Mouse (Mus musculus): ENCODE data around the gene Ppfibp2. TPM values are rescaled to one million over a fixed set of nuclear protein-coding genes. Genes with fewer than 3 reads are reported as not detected.

Gene Ppfibp2
- polyA plus RNA-seq, 1 experiment from 2014 or later, result 5.4 TPM

DNA sequence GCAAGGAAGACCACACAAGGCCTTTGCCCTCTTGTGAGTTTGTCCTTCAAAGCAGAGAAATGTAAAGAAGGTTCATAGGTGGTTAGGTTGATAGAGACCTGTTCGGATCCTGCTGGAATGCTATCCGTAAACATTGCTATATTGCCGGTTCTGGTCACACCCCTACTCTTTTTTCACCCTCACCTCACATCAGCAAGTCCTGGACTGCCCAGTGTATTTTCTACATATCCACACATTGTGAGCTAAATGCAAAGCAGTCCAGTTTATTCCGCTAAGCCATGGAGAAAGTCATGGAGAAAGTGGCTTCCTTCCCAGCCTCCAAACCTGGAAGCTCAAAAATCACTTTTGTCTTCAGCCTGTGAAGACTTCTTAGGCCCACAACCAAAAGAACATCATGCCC is 154.7 kb downstream of the Ppfibp2 start:
- Histone ChIP-seq H3K27ac (ENCODE audit: low read depth) (no peak overlapping the region), H3K9me3 (ENCODE audit: low read depth, low read length) (no peaks in the 10 kb centered on the region), H3K4me1 (ENCODE audit: insufficient read depth) (no peaks in the 10 kb centered on the region), H3K36me3 (ENCODE audit: insufficient read depth) (no peaks in the 10 kb centered on the region), H3K9ac (no peak overlapping the region), H3K4me3 (ENCODE audit: low read depth, low read length) (no peak overlapping the region), H3K4me2 (no peak overlapping the region), H3K27me3 (ENCODE audit: insufficient read depth, low read length) (no peaks in the 10 kb centered on the region)
- no peak for DNase-seq
- no peak for ATAC-seq (ENCODE audit: insufficient read depth)
- no peak for TF ChIP-seq CTCF (IDR thresholded peaks at IDR 0.05; ENCODE audit: low read depth)
- 71% methylated on average over 4 of the region's 4 CpGs for WGBS

DNA sequence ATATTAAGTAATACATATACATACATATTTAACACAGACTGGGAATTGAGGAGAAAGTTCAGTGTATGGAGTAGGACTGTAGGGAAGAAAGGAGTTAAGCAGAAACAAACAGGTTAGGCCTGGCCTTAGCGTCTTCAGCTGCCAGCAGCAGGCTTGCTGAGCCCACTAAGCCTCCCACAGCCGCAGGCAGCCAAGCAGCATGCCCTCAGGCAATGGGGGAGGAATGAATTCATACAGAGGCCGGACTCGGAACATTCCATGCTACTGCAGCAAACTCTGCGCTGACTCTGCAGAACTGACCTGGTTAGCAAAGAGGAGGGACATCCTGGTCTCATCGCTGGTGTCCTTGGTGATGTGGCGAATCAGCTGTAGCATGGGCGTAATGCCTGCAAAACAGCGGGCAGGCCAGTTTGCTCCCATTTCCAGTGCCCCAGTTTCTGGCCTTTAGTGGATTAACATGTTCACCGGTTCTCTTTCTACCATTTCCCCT is 157.1 kb downstream of the Ppfibp2 start:
- no peak overlapping the region for H3K9ac ChIP-seq
- no peak overlapping the region for H3K27ac ChIP-seq (ENCODE audit: low read depth)
- no peak for ATAC-seq (ENCODE audit: insufficient read depth)
- WGBS, result 74% methylated on average over 10 of the region's 10 CpGs
- H3K4me2 ChIP-seq, result no peak overlapping the region
- H3K4me3 ChIP-seq (ENCODE audit: low read depth, low read length), result no peak overlapping the region
- no peak for DNase-seq
- H3K9me3 ChIP-seq (ENCODE audit: low read depth, low read length), result no peaks in the 10 kb centered on the region
- H3K4me1 ChIP-seq (ENCODE audit: insufficient read depth), result no peaks in the 10 kb centered on the region
- no peaks in the 10 kb centered on the region for H3K36me3 ChIP-seq (ENCODE audit: insufficient read depth)
- TF ChIP-seq CTCF (IDR thresholded peaks at IDR 0.05; ENCODE audit: low read depth), result no peak
- H3K27me3 ChIP-seq (ENCODE audit: insufficient read depth, low read length), result no peaks in the 10 kb centered on the region

DNA sequence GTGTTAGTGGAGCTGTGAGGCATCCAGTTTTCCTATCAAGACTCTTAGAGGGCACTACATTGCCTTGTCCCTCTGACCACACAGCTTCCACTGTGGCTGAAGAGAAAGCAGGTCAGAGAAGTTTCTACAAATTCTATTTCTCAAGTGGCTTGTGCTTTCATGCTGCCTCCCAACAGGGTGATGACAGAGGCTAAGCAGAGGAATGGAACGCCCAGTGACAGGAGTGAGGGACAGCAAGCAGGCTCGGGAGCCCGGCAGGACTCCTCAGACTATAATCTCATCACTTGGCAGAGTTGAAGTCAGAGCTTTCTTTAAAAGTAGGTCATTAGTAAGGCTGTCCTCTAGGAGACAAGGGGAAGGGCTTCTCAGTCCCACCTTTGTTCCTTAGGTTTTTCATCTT is 160.9 kb downstream of the Ppfibp2 start:
- Histone ChIP-seq H3K27ac (ENCODE audit: low read depth) (no peak overlapping the region), H3K9ac (no peak overlapping the region), H3K27me3 (ENCODE audit: insufficient read depth, low read length) (no peaks in the 10 kb centered on the region), H3K9me3 (ENCODE audit: low read depth, low read length) (no peaks in the 10 kb centered on the region), H3K4me3 (ENCODE audit: low read depth, low read length) (no peak overlapping the region), H3K36me3 (ENCODE audit: insufficient read depth) (no peaks in the 10 kb centered on the region), H3K4me1 (ENCODE audit: insufficient read depth) (no peaks in the 10 kb centered on the region), H3K4me2 (no peak overlapping the region)
- ATAC-seq (ENCODE audit: insufficient read depth) (no peak), DNase-seq (no peak)
- WGBS, result 48% methylated on average over 3 of the region's 3 CpGs
- TF ChIP-seq CTCF (IDR thresholded peaks at IDR 0.05; ENCODE audit: low read depth), result no peak

DNA sequence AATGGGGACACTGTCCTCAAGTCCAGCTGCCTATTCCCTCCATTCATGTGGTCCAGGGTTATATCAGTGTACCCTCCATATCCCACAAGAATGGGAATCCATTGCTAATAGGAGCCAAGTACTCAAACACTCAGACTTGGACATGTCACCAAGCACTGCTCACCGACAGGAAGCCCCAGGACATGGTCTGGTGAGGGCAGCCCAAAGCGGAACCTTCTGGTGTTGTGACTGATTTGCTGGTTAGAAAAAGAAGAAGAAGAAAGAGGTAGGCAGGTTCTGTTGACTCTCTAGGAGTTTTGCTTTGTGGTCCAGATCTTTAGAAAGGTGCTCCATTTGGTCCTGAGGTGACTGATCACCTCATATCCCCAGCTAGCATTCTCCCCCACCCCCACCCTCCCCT is 161.7 kb downstream of the Ppfibp2 start:
- Histone ChIP-seq H3K9ac (no peak overlapping the region), H3K4me2 (no peak overlapping the region), H3K27ac (ENCODE audit: low read depth) (no peak overlapping the region), H3K4me3 (ENCODE audit: low read depth, low read length) (no peak overlapping the region), H3K4me1 (ENCODE audit: insufficient read depth) (no peaks in the 10 kb centered on the region), H3K9me3 (ENCODE audit: low read depth, low read length) (no peaks in the 10 kb centered on the region), H3K36me3 (ENCODE audit: insufficient read depth) (no peaks in the 10 kb centered on the region), H3K27me3 (ENCODE audit: insufficient read depth, low read length) (no peaks in the 10 kb centered on the region)
- no peak for TF ChIP-seq CTCF (IDR thresholded peaks at IDR 0.05; ENCODE audit: low read depth)
- 98% methylated on average over 2 of the region's 2 CpGs for WGBS
- DNase-seq (no peak), ATAC-seq (ENCODE audit: insufficient read depth) (no peak)

DNA sequence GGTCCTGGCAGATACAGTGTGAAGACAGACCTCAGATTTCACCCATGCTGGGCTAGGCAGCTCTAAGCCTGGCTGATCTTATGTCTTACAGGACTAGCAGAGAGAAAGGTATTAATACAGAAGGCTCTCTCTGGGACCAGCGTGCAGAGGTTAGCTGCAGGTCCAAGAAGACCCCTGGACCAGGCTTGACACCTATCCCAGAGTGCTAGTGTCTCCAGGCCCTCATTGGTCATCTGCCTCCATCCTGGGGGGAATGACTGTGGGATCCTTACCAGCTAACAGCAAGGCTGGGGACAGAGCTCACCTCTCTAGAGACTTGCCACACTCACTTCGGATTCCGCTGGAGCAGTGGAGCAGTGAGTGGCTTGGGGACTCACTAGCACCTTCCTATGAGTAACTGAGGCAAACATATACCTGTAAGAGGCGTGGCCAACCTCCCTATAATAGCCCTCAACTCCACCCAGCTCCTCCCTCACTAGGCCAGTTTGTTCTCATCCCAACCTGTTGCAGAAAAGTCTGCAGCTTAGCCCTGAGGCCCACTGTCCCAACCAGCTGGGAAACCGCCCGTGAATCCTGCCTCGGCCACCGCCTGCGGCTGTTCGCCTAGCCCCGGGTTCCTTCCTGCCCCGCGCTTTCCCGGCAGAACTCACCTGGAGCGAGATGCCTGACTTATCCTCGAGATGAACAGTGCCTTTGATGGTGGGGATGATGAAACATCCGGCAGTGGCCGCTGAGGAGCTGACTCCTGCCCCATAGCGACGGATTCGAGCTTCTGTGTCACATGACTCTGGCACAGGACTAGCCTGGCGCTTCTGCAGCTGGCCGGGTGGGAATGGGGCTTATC is 162.5 kb downstream of the Ppfibp2 start, which contains the start of gene Cyb5r2:
TSS of gene Cyb5r2 (minus strand) at position 725 of the 844 bp plus-strand sequence.
- peak; percentile 90 for ATAC-seq (ENCODE audit: insufficient read depth)
- no peaks in the 10 kb centered on the region for H3K4me1 ChIP-seq (ENCODE audit: insufficient read depth)
- no peaks in the 10 kb centered on the region for H3K9me3 ChIP-seq (ENCODE audit: low read depth, low read length)
- H3K4me2 ChIP-seq, result peak within 1 kb of the TSS; percentile 56
- peak; percentile 61 for DNase-seq
- H3K36me3 ChIP-seq (ENCODE audit: insufficient read depth), result no peaks in the 10 kb centered on the region
- H3K27me3 ChIP-seq (ENCODE audit: insufficient read depth, low read length), result no peaks in the 10 kb centered on the region
- WGBS, result 10% methylated on average over 23 of the region's 23 CpGs
- H3K27ac ChIP-seq (ENCODE audit: low read depth), result no peak within 1 kb of the TSS
- TF ChIP-seq CTCF (IDR thresholded peaks at IDR 0.05; ENCODE audit: low read depth), result no peak
- H3K4me3 ChIP-seq (ENCODE audit: low read depth, low read length), result peak within 1 kb of the TSS; percentile 17; the same call in 1 of the 2 replicates
- H3K9ac ChIP-seq, result no peak within 1 kb of the TSS; the same call in 1 of the 2 replicates

DNA sequence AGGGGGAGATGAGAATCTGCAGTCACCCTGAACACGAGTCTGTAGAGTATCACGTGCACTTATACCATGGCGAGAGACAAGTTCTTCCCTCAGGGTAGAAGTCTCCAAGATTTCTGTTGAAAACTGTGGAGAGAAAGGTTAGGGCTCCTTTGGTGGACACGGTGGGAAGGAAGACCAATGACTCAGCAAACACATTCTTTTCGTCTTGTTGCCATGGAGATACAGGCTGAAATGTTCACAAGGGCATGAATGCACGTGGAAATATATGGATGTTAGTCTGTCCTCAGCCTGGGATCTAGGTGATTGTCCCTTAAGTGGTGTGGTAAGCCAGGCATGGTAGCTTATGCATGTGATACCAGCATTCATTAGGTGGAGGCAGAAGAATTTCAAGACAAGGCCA is 175.8 kb downstream of the Ppfibp2 start:
- no peaks in the 10 kb centered on the region for H3K27me3 ChIP-seq (ENCODE audit: insufficient read depth, low read length)
- DNase-seq (no peak), ATAC-seq (ENCODE audit: insufficient read depth) (no peak)
- H3K4me3 ChIP-seq (ENCODE audit: low read depth, low read length), result no peak overlapping the region
- H3K4me1 ChIP-seq (ENCODE audit: insufficient read depth), result no peaks in the 10 kb centered on the region
- no peak overlapping the region for H3K4me2 ChIP-seq
- no peak for TF ChIP-seq CTCF (IDR thresholded peaks at IDR 0.05; ENCODE audit: low read depth)
- H3K9ac ChIP-seq, result no peak overlapping the region
- no peaks in the 10 kb centered on the region for H3K36me3 ChIP-seq (ENCODE audit: insufficient read depth)
- no peak overlapping the region for H3K27ac ChIP-seq (ENCODE audit: low read depth)
- H3K9me3 ChIP-seq (ENCODE audit: low read depth, low read length), result no peaks in the 10 kb centered on the region
- 58% methylated on average over 6 of the region's 6 CpGs for WGBS

DNA sequence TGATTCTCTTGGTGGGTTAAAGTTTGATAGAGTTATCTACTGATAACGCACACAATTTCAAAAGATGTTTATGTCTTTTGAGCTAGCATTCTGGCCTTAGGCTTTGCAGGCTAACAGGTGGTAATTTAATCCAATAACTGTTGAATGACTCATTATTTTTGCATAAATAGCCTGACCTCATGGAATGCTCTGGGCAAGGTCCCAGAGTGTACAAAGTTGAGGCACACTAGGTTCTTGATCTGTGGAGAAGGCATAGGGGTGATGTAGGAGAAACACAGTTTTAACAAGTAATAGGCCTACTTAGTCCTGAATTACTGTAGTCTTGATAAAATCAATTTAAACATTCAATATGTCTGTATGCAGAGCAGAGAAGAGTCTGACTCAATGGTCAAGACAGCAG is 183.2 kb downstream of the Ppfibp2 start:
- 66% methylated on average over 1 of the region's 1 CpGs for WGBS
- ATAC-seq (ENCODE audit: insufficient read depth), result no peak

More for the DNA sequence above, 183.2 kb downstream of the Ppfibp2 start:
- no peak for DNase-seq
- no peaks in the 10 kb centered on the region for H3K27me3 ChIP-seq (ENCODE audit: insufficient read depth, low read length)
- TF ChIP-seq CTCF (IDR thresholded peaks at IDR 0.05; ENCODE audit: low read depth), result no peak
- no peak overlapping the region for H3K27ac ChIP-seq (ENCODE audit: low read depth)
- H3K4me1 ChIP-seq (ENCODE audit: insufficient read depth), result no peaks in the 10 kb centered on the region
- no peaks in the 10 kb centered on the region for H3K9me3 ChIP-seq (ENCODE audit: low read depth, low read length)
- no peak overlapping the region for H3K9ac ChIP-seq
- no peaks in the 10 kb centered on the region for H3K36me3 ChIP-seq (ENCODE audit: insufficient read depth)
- no peak overlapping the region for H3K4me2 ChIP-seq
- no peak overlapping the region for H3K4me3 ChIP-seq (ENCODE audit: low read depth, low read length)
